Mouse (Mus musculus): ENCODE data around the gene Rab34.

GRCm38 (mm10) chr11:78159096-78159495, 29.1 kb upstream of the Rab34 start:
- TF ChIP-seq POLR2A (IDR thresholded peaks at IDR 0.05; ENCODE audit: borderline replicate concordance, extremely low read depth, insufficient read depth, insufficient read length, poor library complexity, severe bottlenecking) (no peak), CTCF (IDR thresholded peaks at IDR 0.05; ENCODE audit: borderline replicate concordance, extremely low read depth, insufficient read depth, insufficient read length) (peak; percentile 92)
